Mouse (Mus musculus) lung, postnatal 25 days (tissue): ENCODE results near the gene Rnf31.

ENCODE experiments used
- DNase-seq: peaks from one replicate; pipeline ENCODE4 v3.0.0; 2022; ENCODE audit warnings: low spot score

The Rnf31 gene

DNA sequence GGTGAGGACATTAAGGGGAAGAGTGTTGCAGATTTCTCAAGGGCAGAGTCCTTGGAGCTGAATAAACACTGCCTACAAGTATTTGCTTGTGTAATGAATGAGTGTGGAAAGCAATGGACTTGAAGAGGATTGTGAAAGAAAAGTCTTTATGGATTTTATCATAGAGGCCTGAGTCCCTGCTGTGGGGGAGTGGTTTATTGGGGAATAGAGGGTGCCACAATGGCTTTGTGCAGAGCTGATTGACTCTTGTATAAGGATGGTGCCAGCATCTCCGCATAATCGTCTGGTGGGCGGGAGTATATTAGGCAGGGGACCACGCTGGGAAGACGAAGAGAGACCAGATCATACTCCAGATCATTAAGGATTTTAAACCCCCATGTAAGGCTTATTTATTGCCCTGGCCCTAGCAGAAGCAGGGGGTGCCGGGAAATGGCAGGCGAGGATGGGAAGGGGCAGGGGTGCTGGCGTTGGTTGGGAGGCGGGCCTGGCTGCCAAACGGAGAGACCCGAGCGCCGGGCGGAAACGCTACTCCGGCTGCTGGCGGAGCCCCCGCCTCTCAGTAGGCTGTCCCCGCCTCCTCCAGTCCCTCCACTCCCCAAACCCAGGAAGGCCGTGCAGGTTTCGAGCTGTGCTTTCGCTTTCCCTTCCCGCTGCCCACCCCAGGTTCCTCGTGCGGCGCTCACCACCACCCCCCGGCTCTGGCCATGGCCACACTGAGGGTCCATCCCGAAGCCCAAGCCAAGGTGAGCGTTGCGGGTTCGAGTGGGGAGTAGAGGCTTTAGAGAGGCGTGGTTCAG, 13.4 kb upstream of the Rnf31 start, which contains the start of gene Psme1:
Psme1 (plus strand) TSS at position 253 of the 797 bp plus-strand sequence.
- DNase-seq, result peak; percentile 90

DNA sequence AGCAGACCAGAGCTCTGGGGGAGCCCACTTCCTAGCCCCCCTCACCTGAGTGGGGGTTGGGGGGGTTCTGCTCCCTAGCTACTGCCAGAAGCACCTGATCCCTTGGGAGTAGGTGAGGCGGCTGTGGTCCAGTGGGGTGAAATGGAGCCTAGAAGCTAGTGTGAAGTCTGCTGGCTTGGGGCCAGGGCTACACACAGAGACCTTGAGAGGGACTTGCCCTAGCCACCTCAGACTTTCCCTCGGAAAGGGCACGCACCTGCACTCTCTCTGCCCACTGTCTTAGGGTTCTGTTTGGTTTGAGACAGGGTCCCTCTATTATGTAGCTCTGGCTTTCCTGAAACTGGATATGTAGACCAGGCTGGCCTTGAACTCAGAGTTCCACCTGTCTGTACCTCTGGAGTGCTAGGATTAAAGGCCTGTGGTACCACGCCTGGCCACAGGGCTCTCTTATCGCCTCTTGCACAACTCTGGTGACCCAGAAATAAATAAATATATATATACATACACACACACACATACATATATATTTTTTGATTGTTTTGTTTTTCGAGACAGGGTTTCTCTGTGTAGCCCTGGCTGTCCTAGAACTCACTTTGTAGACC, 12.7 kb upstream of the Rnf31 start:
- DNase-seq, result peak; percentile 36

DNA sequence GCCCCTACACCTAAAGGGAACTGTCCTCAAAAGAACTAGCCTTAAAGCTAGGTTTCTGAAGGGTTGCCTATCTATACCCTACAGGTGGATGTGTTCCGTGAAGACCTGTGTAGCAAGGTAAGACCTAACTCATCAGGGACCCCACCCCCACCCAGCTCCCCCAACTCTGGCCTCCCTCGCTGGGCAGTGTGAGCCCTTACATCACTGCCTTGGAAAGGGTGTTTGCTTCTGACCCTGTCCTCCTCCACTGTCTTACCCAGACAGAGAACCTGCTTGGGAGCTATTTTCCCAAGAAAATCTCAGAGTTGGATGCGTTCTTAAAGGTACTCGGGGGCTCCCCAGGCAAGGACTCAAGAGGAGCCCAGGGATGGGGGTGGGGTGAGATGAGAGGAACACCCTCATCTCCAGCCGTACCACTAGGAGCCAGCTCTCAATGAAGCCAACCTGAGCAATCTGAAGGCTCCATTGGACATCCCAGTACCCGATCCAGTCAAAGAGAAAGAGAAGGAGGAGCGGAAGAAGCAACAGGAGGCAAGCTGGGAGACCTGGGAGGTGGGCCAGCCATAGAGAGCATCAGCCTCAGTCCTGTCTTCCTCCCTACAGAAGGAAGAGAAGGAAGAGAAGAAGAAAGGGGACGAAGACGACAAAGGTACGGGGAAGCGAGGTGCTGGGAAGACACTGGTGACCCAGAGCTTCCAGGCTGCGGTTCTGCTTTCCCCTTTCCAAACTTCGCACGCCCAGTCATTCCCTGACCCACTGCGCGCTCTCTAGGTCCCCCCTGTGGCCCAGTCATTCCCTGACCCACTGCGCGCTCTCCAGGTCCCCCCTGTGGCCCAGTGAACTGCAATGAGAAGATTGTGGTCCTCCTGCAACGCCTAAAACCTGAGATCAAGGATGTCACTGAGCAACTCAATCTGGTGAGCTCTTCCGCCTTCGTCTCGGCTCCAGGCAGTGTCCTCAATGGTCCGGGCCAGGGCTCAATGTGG, 11.7 kb upstream of the Rnf31 start:
- DNase-seq, result no peak

DNA sequence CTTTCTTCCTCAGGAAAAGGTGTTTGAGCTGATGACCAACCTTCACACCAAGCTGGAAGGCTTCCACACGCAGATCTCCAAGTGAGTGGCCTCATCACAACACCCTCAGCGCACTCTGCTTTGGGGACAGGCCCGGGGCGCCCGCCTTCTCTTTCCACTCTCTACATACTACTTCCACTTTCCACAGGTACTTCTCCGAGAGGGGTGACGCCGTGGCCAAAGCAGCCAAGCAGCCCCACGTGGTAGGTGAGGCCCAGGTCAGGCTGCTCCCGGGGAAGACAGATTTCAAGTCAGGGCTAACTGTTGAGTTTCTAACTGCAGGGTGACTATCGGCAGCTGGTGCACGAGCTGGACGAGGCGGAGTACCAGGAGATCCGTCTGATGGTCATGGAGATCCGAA, 10.8 kb upstream of the Rnf31 start:
- no peak for DNase-seq

DNA sequence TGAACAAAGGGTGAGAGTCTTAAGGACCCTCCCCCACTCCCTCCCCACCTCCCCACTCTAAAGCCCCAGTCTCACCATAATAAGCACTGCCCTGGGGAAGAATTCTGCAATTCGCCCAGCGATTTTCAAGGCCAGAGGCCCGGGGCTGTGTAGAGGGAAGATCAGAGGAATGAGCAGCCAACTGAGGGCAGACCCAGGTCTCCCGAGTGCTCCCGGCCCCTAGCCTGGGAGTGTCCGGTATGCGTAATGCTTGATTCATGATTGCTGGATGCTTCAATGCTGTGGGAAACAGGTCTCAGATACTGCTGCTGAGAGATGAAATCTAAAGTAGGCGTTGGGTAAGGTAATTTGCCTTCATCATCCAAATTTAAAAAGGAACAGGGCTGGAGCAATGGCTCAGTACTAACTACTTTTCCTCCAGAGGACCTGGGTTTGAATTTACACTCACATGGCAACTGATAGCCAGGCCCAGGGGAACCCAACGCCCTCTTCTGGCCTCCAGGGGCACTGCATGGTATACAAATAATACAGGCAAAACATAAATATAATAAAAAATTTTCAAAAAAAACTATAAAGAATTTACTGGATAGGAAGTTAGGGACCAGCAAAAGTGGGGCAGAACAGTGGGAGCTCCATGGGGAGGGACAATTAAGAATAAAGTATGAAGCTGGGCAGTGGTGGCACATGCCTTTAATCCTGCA, 9.4 kb upstream of the Rnf31 start:
- DNase-seq, result no peak

DNA sequence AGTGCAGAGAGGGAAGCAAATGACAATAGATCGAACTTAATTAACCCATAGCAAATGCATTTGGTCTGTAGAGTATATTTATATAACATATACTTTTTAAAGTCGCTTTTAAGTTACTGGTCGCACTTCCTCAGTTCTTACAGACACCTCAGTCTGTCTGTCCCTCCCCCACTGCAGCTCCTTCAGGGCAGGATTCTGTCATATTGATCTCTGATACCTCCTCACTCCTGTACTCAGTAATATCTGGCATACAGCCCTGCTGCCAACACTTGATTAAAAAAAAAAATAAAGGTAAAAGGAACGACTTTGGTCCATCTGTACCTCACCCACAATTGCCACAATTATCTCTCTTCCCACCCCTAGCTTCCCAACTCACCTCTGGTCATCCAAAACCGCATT, 7.2 kb upstream of the Rnf31 start:
- DNase-seq, result no peak

DNA sequence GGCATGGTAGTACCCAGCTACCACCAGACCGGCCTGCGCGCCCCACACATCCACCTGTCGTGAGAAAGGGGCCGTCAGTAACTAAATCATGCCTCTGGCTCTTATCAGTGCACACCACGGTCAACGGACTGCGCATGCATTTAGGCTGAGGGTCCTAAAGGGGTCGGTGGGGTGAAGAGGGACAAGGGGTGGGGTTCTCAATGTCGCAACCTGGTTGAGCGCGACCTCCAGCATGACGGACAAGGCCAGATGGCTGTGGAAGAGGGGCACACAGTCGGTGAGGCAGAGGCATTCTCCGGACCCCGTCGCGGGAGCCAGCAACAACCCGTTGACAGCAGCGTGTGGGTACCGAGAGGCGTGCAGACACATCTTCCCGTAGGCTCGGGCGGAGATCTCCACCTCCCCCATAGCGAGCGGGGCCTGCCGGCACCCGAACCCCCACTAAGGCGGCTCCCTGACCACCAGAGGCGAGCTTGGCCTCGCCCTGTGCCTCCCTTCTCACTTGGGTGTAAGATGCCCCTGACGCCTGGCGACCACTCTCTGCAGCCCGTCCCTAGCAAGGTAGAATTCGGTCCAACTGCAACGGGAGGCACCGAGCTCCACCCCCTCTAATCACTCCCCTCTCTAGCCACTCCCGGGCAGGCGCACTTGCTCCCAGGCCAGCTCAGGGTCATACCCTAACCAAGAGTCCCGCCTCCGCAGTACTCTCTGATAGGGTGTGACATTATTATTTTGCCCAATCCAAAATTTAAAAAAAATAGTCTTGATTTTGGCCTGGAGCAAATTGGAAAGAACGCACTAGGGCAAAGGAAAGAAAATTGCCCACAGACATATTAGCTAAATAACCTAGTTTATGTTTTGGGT, 6.6 kb upstream of the Rnf31 start, which contains the start of gene Emc9:
Emc9 (minus strand) TSS at position 601 of the 864 bp plus-strand sequence.
- peak; percentile 87 for DNase-seq

DNA sequence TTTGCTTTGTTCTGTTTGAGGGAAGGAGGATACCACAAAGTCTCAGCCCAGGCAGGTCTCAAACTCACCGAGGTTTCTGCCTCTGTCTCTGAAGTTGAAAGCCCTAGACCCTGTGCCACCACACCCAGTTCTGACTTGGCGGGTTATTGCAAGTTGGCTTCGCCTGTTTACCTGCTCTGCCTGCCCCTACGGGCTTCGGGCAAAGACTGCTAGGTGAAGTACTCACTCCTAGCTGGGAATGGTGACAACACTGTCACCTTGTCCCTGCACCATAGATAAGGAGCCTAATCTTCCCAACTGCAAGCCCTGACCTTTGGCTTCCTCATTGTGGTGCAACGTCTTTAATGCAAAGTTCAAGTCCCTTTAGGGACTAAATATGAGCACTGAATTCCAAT, 5.9 kb upstream of the Rnf31 start:
- DNase-seq, result no peak

DNA sequence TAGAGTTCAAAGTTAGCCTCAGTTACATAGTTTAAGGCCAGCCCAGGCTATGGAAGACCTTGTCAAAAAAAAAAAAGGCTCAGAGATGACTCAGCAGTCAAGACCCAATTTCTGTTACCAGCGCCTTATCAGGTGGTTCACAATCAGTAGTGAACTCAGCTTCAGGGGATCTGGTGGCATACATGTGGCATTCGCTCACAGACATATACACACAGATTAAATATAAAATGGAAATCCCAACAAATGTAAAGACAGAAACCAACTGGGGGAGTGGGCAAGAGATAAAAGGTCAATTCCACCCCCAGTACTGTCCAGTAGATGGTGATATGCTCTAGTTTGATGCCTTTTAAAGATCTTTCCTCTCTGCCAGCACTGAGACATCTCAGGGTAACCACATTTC, 5.4 kb upstream of the Rnf31 start:
- no peak for DNase-seq

DNA sequence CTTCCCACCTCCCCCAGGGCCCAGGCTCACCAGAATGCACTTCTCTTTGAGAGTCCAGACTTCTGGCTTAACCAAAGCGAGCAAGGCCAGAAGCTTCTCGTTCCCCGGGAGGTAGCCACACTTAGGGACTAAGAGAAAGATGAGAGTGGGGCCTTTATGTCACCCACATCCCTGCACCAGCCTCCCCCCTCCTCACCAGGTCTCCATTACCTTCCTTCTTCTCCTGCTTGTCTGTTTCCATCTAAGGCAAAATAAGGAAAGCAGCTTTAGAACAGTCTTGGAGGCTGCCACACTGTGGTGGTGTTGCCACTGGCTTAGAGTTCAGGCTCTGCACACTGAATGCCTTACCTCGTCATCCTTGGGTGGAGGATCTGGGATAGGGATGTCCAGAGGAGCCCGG, 2.2 kb upstream of the Rnf31 start:
- DNase-seq, result no peak

DNA sequence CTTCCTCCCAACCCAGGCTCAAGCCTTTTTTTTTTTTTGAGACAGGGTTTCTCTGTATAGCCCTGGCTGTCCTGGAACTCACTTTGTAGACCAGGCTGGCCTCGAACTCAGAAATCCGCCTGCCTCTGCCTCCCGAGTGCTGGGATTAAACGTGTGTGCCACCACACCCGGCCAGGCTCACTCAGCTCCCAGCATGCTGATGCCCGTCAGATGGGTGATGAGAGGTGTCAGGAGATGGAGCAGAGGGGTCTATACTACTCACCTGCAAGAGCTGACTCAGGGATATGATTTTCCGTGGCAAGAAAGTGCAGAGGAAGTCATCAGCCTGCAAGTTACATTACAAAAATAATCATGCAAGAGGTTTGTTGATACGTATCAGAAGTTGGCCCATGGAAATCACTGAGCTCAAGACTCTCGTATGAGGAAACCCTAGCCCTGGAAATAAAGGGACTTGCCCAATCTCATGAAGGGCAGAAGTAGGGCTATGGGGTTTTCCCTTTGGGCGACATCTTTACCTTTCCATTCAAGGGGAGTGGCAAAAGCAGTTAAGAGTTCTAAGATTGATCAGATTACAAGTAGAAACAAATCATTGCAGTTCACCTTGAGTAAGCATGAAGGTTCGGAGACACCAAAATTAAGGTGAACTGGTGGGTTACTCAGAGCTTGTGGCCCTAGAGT, 1.6 kb upstream of the Rnf31 start:
- DNase-seq, result no peak

DNA sequence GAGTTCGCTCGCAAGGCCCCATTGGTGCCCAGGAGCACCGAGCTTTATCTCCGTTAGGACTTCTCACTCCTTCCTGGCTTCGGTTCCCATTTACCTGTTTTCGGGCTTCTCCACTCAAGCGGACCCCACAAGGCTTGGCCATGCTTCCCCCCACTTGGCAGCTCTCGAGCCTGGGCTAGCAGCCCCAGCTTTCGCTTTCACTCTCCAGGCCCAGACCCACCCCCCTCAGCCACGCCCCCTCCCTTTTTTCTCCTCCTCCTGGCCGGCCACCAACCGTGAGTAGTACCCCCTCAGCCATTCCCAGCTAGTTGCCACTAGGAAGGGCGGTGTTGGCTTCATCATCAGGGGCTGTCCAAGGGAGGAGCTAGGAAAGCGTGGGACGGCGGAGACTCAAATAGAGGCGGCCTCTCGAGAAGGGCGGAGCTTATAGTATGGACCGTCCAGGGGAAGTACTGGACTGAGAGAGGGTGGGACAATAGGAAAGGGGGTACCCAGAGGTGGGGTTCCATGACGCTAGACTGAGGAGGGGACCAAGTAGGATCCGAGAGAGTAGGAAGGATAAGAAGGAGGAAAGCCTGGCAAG, 669 bp upstream of the Rnf31 start, which contains the start of gene Psme2:
Psme2 (minus strand) TSS at position 366 of the 583 bp plus-strand sequence.
- peak; percentile 98 for DNase-seq

DNA sequence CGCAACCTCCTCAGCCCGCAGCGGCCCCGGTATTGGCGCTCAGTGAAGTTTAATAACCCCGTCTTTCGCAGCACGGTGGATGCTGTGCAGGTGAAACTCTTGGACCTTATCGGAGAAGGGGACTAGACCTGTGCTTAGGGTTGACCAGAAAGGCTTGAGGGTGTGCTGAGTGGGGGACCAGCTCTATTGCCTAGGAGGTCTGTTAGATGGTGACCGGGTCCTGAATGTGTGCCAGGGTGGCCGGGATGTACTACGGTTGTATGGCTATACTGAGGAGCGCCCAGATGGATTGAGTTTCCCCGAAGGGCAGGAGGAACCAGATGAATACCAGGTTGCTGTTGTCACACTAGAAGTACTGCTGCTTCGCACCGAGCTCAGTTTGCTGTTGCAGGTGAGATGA, 718 bp downstream of the Rnf31 start:
- no peak for DNase-seq

DNA sequence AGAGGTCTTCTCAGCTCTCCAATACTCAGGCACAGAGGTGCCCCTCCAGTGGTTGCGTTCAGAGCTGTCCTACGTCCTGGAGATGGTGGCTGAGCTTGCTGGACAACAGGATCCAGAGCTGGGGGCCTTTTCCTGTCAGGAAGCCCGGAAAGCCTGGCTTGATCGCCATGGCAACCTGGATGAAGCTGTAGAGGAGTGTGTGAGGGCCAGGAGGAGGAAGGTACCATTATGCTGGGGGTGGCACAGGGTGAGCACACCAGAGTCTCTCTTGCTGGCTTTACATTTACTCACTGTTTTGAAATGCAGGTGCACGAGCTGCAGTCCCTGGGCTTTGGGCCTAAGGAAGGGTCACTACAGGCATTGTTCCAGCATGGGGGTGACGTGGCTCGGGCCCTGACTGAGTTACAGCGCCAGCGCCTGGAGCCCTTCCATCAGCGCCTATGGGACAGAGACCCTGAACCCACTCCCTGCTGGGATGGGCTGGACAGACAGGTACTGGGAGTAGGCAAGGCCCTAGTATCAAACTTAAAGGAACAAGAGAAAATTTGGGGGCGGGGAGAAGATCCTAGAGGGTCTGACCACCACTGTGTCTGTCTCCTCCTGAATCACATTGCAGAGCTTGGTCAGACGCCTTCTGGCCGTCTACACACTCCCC, 4.7 kb downstream of the Rnf31 start:
- DNase-seq, result no peak

DNA sequence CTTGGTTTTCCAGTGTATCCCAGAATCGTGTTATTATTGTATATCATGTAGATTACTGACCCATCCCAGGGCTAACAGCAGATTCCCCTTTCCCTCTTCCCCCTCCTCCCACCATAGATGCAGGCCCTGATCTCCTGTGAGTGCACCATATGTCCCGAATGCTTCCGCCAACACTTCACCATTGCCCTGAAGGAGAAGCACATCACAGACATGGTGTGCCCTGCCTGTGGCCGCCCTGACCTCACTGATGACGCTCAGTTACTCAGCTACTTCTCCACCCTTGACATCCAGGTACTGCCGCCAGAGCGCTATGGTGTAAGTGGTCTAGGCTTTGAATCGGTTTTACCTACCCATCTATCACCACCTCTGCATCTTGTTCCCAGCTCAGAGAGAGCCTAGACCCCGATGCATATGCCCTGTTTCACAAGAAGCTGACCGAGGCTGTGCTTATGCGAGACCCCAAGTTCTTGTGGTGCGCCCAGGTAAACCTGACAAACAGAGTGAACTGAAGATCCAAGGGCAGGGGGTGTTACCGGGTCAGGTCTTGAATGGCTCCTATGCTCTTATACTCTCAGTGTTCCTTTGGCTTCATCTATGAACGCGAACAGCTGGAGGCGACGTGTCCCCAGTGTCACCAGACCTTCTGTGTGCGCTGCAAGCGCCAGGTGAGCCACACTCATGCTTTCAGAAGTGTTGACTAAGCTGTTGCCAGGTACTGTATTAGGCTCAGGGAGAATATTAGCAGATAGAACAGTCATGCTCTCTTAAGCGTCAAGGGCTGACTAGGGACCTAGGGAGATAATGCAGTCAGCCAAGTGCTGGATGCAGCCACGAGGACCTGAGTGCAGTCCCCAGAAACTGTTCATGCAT, 7.2 kb downstream of the Rnf31 start:
- DNase-seq, result no peak

DNA sequence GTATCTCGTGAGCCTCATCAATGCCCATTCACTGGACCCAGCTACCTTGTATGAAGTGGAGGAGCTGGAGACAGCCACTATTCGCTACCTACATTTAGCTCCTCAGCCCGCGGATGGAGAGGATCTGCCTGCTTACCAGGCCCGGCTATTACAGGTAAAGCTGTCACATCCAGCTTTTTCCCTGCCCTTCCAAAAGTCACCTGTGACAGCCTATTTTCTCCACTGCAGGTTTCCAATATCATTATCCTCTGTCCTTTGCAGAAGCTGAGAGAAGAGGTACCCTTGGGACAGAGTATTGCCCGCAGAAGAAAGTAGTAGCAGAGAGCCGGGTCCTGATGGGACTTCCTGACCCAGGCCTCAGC, 11.7 kb downstream of the Rnf31 start, which contains the start of gene Irf9:
Irf9 (plus strand) TSS at position 301 of the 362 bp plus-strand sequence.
- no peak for DNase-seq

DNA sequence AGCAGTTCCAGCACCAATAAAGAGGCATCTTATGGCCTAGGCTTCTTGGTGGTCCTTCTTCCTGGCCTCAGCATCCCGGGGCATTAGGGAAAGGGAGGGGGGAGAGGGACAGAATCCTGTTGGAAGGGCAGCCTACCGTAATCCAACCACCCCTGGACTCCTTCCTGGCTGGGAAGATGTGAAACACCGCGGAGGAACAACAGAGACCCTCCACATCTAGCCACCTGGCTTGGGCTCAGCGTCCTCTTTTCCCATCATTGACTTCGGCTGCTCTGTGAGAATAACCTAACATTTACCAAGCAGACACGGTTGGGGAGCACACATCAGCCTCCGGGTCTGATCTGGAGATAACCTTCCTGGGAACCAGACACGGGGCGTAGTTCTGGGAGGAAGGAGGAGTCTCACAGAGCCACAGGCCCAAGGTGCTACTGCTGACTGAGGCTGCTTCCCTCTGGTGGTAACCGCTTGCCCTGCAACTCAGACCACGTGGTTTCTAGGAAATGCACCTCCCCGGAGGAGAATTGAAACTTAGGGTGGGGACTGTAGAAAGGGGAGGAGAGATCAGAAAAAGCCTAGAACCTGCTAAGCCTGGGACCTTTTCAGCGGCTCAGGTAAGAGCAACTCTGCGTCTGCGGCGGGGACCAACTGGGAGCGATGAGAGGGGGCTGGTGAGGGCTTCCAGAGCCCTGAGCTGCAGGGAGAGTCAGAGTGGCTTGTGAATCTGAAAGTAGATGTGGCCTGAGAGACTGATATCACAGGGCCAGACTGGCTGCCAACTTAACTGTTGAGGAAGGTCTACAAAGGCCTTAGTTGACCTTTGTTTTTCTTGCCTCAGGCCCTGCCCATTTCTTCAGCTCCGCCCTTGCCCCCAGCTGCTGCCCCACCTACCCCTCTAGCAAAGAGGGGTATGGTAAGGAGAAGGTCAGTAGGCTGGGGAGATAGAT, 12.4 kb downstream of the Rnf31 start:
- DNase-seq, result peak; percentile 97
